Mouse (Mus musculus): ENCODE measurements around the gene Lhx9. TPM values are rescaled to one million over a fixed set of nuclear protein-coding genes. Genes with fewer than 3 reads are reported as not detected.
A peak's percentile ranks its signal among the peaks of the same experiment; 100 is the strongest.

Gene Lhx9
- polyA plus RNA-seq, 1 experiment: not detected

GRCm38 (mm10) chr1:138840440-138841305, 7.7 kb downstream of the Lhx9 start:
- no peak for TF ChIP-seq POLR2A (IDR thresholded peaks at IDR 0.05; ENCODE audit: borderline replicate concordance, low read depth, low read length)
- TF ChIP-seq CTCF (IDR thresholded peaks at IDR 0.05; ENCODE audit: low read depth, low read length): no peak
- Histone ChIP-seq H3K4me3 (ENCODE audit: insufficient read depth, low read length) (no peak overlapping the region), H3K4me1 (ENCODE audit: control insufficient read depth, insufficient read depth, low read length) (peaks cover 2% of the 10 kb centered on the region; the same call in 1 of the 2 replicates), H3K27ac (ENCODE audit: insufficient read depth, low read depth, low read length) (no peak overlapping the region)

DNA sequence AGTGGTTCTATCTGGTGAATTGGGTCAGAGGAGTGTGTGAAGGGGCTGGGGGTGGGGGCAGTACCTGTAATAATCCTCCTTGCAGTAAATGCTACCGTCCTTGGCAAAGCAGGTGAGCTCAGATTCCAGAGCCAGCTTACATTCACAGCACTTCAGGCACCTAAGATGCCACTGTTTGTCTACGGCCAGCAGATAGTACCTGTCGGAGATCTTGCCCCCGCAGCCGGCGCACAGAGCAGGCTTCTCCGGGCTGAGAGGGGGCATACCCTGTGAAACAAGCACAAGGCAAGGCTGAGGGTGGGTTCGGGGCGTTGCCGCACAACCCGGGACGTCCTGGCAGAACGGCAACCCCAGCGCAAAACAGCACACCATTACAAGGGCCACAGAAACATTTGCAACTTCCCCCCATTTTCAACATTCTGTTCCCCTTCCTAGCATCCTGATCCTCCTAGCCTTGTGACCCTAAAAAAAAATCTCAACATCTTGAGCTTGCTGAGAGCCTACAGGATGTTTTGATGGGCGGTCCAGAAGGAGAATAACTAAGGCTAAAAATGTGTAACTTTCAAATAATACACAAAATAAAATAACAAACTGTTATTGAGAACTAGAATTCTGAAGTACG, 8.5 kb downstream of the Lhx9 start:
- TF ChIP-seq POLR2A (IDR thresholded peaks at IDR 0.05; ENCODE audit: borderline replicate concordance, low read depth, low read length): no peak
- TF ChIP-seq CTCF (IDR thresholded peaks at IDR 0.05; ENCODE audit: low read depth, low read length): no peak
- H3K4me3 ChIP-seq (ENCODE audit: insufficient read depth, low read length): no peak overlapping the region
- H3K27ac ChIP-seq (ENCODE audit: insufficient read depth, low read depth, low read length): no peak overlapping the region
- peaks cover 2% of the 10 kb centered on the region; the same call in 1 of the 2 replicates for H3K4me1 ChIP-seq (ENCODE audit: control insufficient read depth, insufficient read depth, low read length)

DNA sequence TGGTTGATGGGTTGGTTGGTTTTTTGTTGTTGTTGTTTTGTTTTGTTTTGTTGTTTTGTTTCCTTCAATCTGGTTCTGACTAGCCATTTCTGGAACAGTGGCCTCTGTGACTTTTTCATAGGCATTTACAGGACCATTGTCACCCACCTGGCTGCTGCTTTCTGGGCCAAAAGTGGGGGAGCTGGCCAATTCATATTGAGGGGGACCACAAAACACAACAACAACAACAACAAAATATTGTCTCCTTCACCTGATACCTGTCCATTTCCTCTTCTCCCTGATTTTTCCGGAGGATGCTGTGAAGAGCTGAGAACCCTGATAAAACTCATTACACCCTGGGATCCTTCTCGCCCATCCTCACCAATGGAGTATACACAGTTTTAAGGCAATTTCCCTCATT, 9.1 kb downstream of the Lhx9 start:
- Histone ChIP-seq H3K4me1 (ENCODE audit: control insufficient read depth, insufficient read depth, low read length) (peaks cover 2% of the 10 kb centered on the region; the same call in 1 of the 2 replicates), H3K4me3 (ENCODE audit: insufficient read depth, low read length) (no peak overlapping the region), H3K27ac (ENCODE audit: insufficient read depth, low read depth, low read length) (no peak overlapping the region)
- TF ChIP-seq CTCF (IDR thresholded peaks at IDR 0.05; ENCODE audit: low read depth, low read length) (no peak), POLR2A (IDR thresholded peaks at IDR 0.05; ENCODE audit: borderline replicate concordance, low read depth, low read length) (no peak)

GRCm38 (mm10) chr1:138837786-138838743, 10.3 kb downstream of the Lhx9 start:
- H3K27ac ChIP-seq (ENCODE audit: insufficient read depth, low read depth, low read length): no peak overlapping the region
- H3K4me1 ChIP-seq (ENCODE audit: control insufficient read depth, insufficient read depth, low read length): no peaks in the 10 kb centered on the region; the same call in 1 of the 2 replicates
- no peak overlapping the region for H3K4me3 ChIP-seq (ENCODE audit: insufficient read depth, low read length)
- TF ChIP-seq CTCF (IDR thresholded peaks at IDR 0.05; ENCODE audit: low read depth, low read length): no peak
- no peak for TF ChIP-seq POLR2A (IDR thresholded peaks at IDR 0.05; ENCODE audit: borderline replicate concordance, low read depth, low read length)

GRCm38 (mm10) chr1:138835355-138835900, 12.9 kb downstream of the Lhx9 start:
- no peak overlapping the region for H3K27ac ChIP-seq (ENCODE audit: insufficient read depth, low read depth, low read length)
- no peak for TF ChIP-seq CTCF (IDR thresholded peaks at IDR 0.05; ENCODE audit: low read depth, low read length)
- TF ChIP-seq POLR2A (IDR thresholded peaks at IDR 0.05; ENCODE audit: borderline replicate concordance, low read depth, low read length): no peak
- no peak overlapping the region for H3K4me3 ChIP-seq (ENCODE audit: insufficient read depth, low read length)
- no peaks in the 10 kb centered on the region for H3K4me1 ChIP-seq (ENCODE audit: control insufficient read depth, insufficient read depth, low read length)

GRCm38 (mm10) chr1:138831309-138831708, 17.1 kb downstream of the Lhx9 start:
- no peaks in the 10 kb centered on the region for H3K4me1 ChIP-seq (ENCODE audit: control insufficient read depth, insufficient read depth, low read length)

DNA sequence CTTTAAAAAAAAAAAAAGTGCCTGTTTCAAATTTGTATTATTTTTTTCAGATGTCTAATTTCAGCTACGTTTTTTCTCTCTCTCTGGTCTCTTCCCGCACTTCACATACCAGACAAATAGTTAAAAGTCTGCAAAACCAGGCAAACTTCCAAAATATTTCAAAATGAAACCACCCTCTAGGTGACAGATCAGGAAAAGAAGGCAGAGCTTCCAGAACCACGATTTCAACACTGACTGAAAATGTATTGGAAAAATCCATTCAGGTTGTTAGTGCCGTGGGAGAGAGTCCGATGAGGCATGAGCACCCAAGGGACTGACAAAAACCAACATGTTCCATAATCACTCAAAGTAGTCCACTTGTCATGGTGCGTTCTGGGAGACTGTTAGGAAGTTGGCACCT, 21.5 kb downstream of the Lhx9 start:
- no peak for TF ChIP-seq CTCF (IDR thresholded peaks at IDR 0.05; ENCODE audit: low read depth, low read length)
- no peak overlapping the region for H3K27ac ChIP-seq (ENCODE audit: insufficient read depth, low read depth, low read length)

More at GRCm38 (mm10) chr1:138831309-138831708, 17.1 kb downstream of the Lhx9 start:
- TF ChIP-seq POLR2A (IDR thresholded peaks at IDR 0.05; ENCODE audit: borderline replicate concordance, low read depth, low read length) (no peak), CTCF (IDR thresholded peaks at IDR 0.05; ENCODE audit: low read depth, low read length) (no peak)
- Histone ChIP-seq H3K27ac (ENCODE audit: insufficient read depth, low read depth, low read length) (no peak overlapping the region), H3K4me3 (ENCODE audit: insufficient read depth, low read length) (peak overlapping the region; percentile 58)

GRCm38 (mm10) chr1:138822985-138823322, 25.4 kb downstream of the Lhx9 start:
- Histone ChIP-seq H3K27ac (ENCODE audit: insufficient read depth, low read depth, low read length) (no peak overlapping the region), H3K4me3 (ENCODE audit: insufficient read depth, low read length) (no peak overlapping the region), H3K4me1 (ENCODE audit: control insufficient read depth, insufficient read depth, low read length) (no peaks in the 10 kb centered on the region)
- TF ChIP-seq POLR2A (IDR thresholded peaks at IDR 0.05; ENCODE audit: borderline replicate concordance, low read depth, low read length): no peak
- TF ChIP-seq CTCF (IDR thresholded peaks at IDR 0.05; ENCODE audit: low read depth, low read length): no peak

More for the DNA sequence above, 21.5 kb downstream of the Lhx9 start:
- Histone ChIP-seq H3K4me3 (ENCODE audit: insufficient read depth, low read length) (no peak overlapping the region), H3K4me1 (ENCODE audit: control insufficient read depth, insufficient read depth, low read length) (no peaks in the 10 kb centered on the region)

DNA sequence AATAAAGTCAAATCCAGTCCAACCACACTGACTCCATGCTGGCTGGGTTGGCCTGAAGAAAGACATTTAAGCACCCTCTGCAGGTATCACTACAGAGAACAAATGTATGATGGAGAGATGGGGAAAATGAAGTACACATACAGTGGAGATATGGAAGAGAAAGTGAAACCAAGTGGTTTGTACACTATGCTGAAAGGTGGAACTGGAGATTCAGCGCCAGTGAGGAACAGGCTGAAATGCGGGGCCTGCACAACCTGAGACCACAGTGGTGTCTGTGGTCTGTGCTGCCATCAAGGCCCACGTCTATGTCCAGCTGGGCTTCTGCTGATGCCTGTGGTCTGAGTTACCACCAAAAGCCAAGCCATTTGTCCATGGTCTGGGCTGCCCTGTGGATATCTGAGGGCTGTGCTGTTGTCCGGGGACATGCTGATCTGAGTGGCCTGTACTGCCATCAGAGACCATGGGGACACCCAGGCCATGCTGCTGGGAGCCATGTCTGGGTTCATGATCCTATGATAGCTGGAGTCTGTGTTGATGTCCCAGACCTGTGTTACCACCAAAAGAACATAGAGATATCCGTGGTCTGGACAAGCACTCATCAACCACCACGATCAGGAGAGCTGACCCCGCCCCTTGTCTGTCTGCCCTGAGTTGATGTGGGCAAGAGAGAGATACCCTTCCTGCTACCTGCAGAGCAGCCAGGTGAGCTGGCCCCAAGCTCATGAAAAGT, 26.0 kb downstream of the Lhx9 start:
- no peak overlapping the region for H3K4me3 ChIP-seq (ENCODE audit: insufficient read depth, low read length)
- TF ChIP-seq POLR2A (IDR thresholded peaks at IDR 0.05; ENCODE audit: borderline replicate concordance, low read depth, low read length): no peak
- TF ChIP-seq CTCF (IDR thresholded peaks at IDR 0.05; ENCODE audit: low read depth, low read length): no peak
- H3K27ac ChIP-seq (ENCODE audit: insufficient read depth, low read depth, low read length): no peak overlapping the region
- no peaks in the 10 kb centered on the region for H3K4me1 ChIP-seq (ENCODE audit: control insufficient read depth, insufficient read depth, low read length)
